Mouse (Mus musculus) heart, adult 8-10 months (tissue): ENCODE data around the gene Dars. TPM values are rescaled to one million over a fixed set of nuclear protein-coding genes. Genes with fewer than 3 reads are reported as not detected.
"Not testable (repeated sequence)": the region's sequence is repeated elsewhere in the genome, so short reads cannot be mapped to it uniquely, and the experiment has no call there.

ENCODE experiments used
- DNase-seq: peaks from one replicate; pipeline ENCODE4 v3.0.0; 2022; ENCODE audit warnings: low spot score
- total RNA-seq, 4 experiments: library from RNA; stranded (reverse); gene quantifications; 2 replicates each; pipeline ENCODE4 v1.2.4; 2022

Gene Dars
- total RNA-seq, 4 experiments from 2014 or later: 64.0 to 71.4 (median 65.7) TPM

DNA sequence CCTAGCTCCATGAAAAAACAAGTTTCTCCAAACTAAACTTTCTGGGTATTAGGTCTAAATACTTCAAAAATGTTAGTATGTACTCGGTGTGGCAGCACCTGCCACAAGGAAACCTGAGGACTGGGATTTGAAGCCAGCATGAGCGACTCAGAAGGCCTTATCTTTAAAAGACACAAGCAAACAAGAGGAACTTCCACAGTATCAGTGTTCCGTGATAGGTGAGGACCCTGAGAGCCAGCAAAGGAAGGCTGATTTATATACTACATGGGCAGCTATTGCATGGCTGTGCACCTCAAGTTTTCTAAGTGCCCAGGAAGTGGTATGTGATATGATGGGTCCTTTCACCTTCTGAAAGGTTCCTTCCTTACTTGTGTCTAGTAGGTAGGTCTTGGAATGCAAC, 64.1 kb downstream of the Dars start:
- DNase-seq: no peak

DNA sequence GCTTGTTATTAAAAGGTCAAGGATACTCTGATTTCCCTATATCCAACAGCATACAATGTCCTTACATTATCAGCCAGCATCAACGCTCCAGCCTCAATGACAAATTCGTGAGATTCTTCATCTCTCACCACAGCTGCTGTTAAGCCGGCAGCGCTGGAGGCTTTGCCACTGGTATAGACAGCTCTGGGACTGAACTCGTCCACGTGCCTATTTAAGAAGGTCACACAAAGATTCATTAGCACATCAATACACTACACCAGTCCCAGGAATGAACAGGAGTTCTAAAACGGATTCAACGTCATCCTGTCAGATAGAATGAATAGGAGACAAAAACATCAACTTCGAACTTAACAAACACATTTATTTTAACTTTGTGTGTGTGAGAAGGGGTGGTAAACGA, 72.9 kb downstream of the Dars start:
- DNase-seq: no peak

DNA sequence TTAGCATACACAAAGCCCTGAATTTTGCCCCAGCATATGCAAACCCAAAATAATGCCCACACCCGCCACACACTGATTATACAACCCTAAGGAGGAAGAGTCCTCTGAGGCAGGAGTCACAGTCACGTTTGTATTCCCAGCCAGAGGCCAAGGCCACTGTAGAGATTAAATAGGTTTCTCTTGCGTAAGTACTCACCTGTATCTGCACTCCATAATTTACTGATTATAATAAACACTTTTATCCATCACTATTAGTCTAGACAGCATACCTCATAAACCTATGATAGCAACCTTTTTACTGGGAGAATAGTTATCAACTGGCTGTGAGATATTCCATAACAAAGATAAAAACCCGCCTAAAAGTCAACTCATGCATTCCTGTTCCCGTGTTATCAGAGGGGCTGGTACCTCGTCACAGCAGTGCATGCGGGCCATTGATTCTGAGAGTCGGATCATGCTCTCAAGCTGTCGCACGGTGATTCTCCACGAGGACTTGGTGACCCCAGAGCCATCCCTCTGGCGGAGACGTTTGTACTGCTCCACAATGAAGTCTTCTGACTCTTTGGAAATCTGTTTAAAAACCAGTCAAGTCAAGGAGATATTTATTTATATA, 79.4 kb downstream of the Dars start:
- DNase-seq: no peak

DNA sequence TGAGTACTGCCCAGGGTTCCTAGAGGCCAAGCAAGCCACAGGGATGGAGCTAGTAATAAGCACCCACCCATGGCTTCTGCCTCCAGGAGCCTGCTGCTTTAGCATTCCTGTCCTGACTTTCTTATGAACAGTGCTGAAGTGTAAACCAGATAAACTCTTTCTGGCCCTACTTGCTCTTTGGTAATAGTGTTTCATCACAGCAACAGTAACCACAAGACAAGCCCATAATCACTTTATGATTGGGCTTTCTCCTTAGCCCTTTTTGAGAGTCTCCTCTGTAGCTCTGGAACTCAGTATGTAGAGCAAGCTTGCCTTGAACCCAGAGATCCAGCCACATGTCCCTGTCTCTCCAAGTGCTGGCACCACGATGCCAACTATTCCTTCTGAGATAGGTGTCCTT, 86.9 kb downstream of the Dars start:
- DNase-seq: no peak

DNA sequence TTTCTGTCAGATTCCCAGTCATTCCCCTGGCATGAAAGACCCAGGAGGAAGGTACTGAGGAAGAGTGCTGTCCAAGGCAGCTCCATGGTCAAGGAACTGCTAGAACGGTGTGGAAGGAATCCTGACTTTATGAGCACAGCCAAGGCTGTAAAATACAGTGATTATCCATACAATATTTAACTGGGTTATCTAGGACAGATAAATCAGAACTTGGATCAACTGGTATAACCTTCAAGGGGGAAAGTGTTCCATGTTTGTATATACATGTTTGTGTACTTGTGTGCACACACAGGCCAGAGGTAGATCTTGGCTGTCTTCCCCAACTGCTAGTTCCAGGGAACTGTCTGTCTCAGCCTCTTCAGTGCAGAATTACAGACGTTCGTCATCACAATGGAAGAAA, 89.0 kb downstream of the Dars start, which contains the start of gene Lct:
Gene Lct, minus strand, starts transcription at position 101 of the 400 bp plus-strand sequence.
- DNase-seq: no peak

DNA sequence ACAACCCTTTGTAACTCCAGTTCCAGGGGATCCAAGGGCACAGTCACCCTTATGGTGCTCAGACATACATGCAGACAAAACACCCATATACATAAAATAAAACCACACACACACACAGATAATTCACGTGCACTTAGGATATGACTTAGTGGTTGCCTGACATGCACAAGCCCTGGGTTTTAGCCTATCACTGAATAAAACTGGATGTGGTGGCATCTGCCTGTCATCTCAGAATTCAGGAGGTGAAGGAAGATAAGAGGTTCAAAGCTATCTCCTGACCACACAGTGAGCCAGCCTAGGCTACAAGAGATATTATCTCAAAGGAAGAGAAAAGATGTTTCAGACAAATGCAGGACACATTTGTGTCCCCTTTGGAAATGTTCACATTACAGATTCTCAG, 90.0 kb downstream of the Dars start:
- DNase-seq: no peak

DNA sequence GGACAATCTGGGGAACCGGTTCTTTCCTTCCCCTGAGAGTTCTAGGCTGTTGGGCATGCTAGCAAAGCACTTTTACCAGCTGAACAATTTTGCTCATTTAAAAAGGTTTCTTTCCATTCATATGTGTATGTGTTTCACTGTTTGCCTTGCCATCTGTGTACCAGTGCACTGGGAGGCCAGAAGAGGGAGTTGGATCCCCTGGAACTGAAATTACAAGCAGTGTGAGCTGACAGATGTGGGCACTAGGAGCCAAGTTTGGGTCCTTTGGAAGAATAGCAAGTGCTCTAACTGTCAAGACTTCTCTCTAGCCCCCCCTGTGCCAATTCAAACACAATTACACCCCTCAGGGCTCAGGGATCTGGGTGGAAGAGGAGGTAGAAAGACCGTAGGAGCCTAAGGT, 92.4 kb downstream of the Dars start:
- DNase-seq: no peak

DNA sequence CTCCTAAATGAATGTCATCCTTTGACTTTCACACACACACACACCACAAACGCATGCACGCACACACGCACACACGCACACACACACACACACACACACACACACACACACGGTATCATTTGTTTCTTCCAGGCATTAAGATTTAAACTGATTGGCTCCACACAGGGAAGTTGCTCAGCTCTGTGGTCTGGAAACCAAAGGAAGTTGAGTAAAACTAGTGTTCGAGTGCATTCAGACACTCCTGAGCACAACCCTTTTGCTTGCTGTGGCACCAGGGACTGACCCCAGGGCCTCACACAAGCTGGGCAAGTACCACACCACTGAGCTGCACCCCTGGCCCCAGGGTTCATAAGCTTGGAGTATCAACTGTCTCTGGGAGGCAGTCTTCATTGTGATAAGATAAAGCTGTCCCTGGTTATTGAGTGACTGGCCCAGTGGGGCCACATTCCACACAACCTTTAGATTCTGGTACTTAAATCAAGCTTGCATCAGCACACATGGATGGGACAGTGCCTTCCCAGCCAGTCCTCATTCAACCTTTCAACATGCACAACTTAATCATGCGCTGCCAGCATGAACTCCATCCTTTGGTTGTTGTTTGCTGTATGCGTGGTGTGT, 94.0 kb downstream of the Dars start:
- no peak for DNase-seq

DNA sequence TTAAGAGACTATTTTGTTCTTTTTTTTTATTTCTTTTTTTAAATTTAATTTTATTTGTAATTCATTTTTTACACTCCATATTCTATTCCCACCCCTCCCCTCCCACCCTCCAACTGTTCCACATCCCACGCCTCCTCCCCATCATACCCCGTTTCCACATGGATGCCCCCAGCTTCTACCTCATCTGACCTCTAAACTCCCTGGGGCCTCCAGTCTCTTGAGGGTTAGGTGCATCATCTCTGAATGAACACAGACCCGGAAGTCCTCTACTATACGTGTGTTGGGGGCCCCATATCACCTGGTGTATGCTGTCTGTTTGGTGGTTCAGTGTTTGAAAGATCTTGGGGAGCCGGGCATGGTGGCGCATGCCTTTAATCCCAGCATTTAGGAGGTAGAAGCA, 97.9 kb downstream of the Dars start:
- DNase-seq: not testable (repeated sequence)

DNA sequence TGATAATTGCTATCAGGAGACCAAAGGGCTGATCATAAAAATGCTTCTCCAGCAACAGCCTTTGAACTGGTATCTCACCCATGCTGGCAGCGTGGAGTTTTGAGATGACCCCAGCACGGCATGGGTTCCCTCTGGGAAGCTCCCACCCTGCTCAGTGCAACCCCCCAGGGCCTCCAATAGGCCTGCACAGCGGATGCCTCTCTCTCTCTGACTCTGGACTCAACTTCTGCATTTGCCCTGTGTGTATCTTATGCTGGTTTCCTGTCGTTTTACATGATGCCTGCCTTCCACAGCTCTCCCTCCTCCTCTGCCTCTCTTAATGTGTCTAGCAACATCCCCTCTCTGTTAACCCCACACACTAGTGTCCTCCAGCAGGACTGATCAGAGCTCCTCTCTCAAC, 102.5 kb downstream of the Dars start:
- DNase-seq: no peak

Other genes with a start within 250 kb of the Dars start
- gene Ubxn4, start 173.4 kb downstream of the Dars start, total RNA-seq: 10 to 100 TPM; 35.4 to 43.4 (median 40.7) TPM
- not detected for gene Lct, start 89.0 kb downstream of the Dars start, total RNA-seq
- 1 to 10 TPM; 4.9 to 6.2 (median 5.5) TPM for gene Mcm6, start 57.7 kb downstream of the Dars start, total RNA-seq
- gene Cxcr4, start 174.9 kb upstream of the Dars start, total RNA-seq: 1 to 10 TPM; 5.0 to 8.6 (median 6.9) TPM